Comparison of ENCODE assay signal across 8 mouse cellular contexts in genomic region chr6:30304399-30304917, GRCm38 (mm10). TPM values are rescaled to one million over a fixed set of nuclear protein-coding genes. Genes with fewer than 3 reads are reported as not detected.
DNase-seq lines count a peak whose midpoint lies in the region; ATAC-seq and TF ChIP-seq lines count a peak whose summit lies in the region.

Ube2h (minus strand) TSS chr6:30304539.

- DNase-seq in MEL (ENCODE audit: low read depth, low spot score), result peak; percentile 97
- peak; percentile 99 to 100 for DNase-seq in cerebellum, adult 2 months
- peak; percentile 96 for DNase-seq in forelimb bud, embryonic 11.5 days (ENCODE audit: low read depth, low spot score)
- peak; percentile 97 for DNase-seq in layer of hippocampus, adult 9-10 months (ENCODE audit: low spot score)
- peak; percentile 100 for DNase-seq in ovary, postnatal 10 days (ENCODE audit: low spot score)
- DNase-seq in thymus, postnatal 10 days (ENCODE audit: low spot score in 2 of 2), result peak; percentile 100

- H3K9ac ChIP-seq in MEL (ENCODE audit: control insufficient read depth, low read depth, low read length, poor library complexity, severe bottlenecking), result peak within 1 kb of the TSS; percentile 63
- H3K9ac ChIP-seq in lung, embryonic 16.5 days (ENCODE audit: low read length), result peak within 1 kb of the TSS; percentile 87

- peaks cover 2 to 17% of the 10 kb centered on the region in 2 experiments; a peak in 2 of 4 replicates for H3K4me1 ChIP-seq in MEL (ENCODE audit: control insufficient read depth in 1 of 2, insufficient read depth in 2 of 2, low read length in 2 of 2)
- peaks cover 5% of the 10 kb centered on the region; the same call in 1 of the 2 replicates for H3K4me1 ChIP-seq in cerebellum, adult 2 months (ENCODE audit: control insufficient read depth, insufficient read depth, low read length)
- peaks cover 37% of the 10 kb centered on the region for H3K4me1 ChIP-seq in lung, embryonic 16.5 days (replicated peaks; ENCODE audit: control insufficient read depth, insufficient read depth, low read length)

- no peaks in the 10 kb centered on the region for H3K79me2 ChIP-seq in MEL (ENCODE audit: control insufficient read depth, insufficient read depth, low read length, poor library complexity)

- peak; percentile 54 to 70; a peak in 3 of 4 replicates for TF ChIP-seq POLR2A in MEL (IDR thresholded peaks at IDR 0.05; ENCODE audit: control insufficient read depth in 1 of 2, insufficient read depth in 1 of 2, low read depth in 1 of 2, low read length in 2 of 2, poor library complexity in 1 of 2)
- TF ChIP-seq POLR2A in cerebellum, adult 2 months (IDR thresholded peaks at IDR 0.05; ENCODE audit: borderline replicate concordance, insufficient read depth, low read length), result peak; percentile 95

- peak within 1 kb of the TSS; percentile 58 to 89 for H3K4me3 ChIP-seq in MEL (ENCODE audit: control insufficient read depth in 1 of 2, insufficient read depth in 1 of 2, low read depth in 2 of 2, low read length in 2 of 2)
- peak within 1 kb of the TSS; percentile 69 for H3K4me3 ChIP-seq in cerebellum, adult 2 months (replicated peaks; ENCODE audit: insufficient read depth, low read depth, low read length)
- peak within 1 kb of the TSS; percentile 83 for H3K4me3 ChIP-seq in lung, embryonic 16.5 days (ENCODE audit: low read length)

- no peaks in the 10 kb centered on the region for H3K9me3 ChIP-seq in MEL (replicated peaks; ENCODE audit: insufficient read depth, low read length)
- H3K9me3 ChIP-seq in lung, embryonic 16.5 days (ENCODE audit: control insufficient read depth, low read length), result no peaks in the 10 kb centered on the region

- H3K36me3 ChIP-seq in MEL (ENCODE audit: control insufficient read depth in 1 of 2, insufficient read depth in 2 of 2, low read length in 2 of 2), result peaks cover 0 to 8% of the 10 kb centered on the region in 2 experiments; a peak in 2 of 4 replicates
- H3K36me3 ChIP-seq in lung, embryonic 16.5 days (ENCODE audit: control insufficient read depth, insufficient read depth, low read length), result no peaks in the 10 kb centered on the region

- no peaks in the 10 kb centered on the region for H3K27me3 ChIP-seq in MEL (ENCODE audit: control insufficient read depth in 1 of 2, insufficient read depth in 2 of 2, low read length in 2 of 2)
- H3K27me3 ChIP-seq in cerebellum, adult 2 months (ENCODE audit: control insufficient read depth, insufficient read depth, low read length), result no peaks in the 10 kb centered on the region
- no peaks in the 10 kb centered on the region for H3K27me3 ChIP-seq in lung, embryonic 16.5 days (ENCODE audit: control insufficient read depth, insufficient read depth, low read depth, low read length)

- ATAC-seq in hematopoietic stem cell, adult 5-6 weeks (replicated peaks in 1 of 2; ENCODE audit: insufficient read depth in 1 of 2, low FRiP score in 2 of 2, low TSS enrichment in 1 of 2, low read depth in 1 of 2, poor library complexity in 2 of 2, severe bottlenecking in 2 of 2), result peak; percentile 90
- ATAC-seq in lung, embryonic 16.5 days (ENCODE audit: low read depth), result peak; percentile 95

- no peak for TF ChIP-seq RAD21 in MEL (IDR thresholded peaks at IDR 0.05; ENCODE audit: low read depth, low read length)

- H3K27ac ChIP-seq in MEL (ENCODE audit: control insufficient read depth, low read depth, low read length), result 0 out of 2 replicates have a peak within 1 kb of the TSS, but pooled peaks have one; percentile 24
- peak within 1 kb of the TSS; percentile 51 for H3K27ac ChIP-seq in cerebellum, adult 2 months (ENCODE audit: insufficient read depth, low read length)
- peak within 1 kb of the TSS; percentile 89 for H3K27ac ChIP-seq in lung, embryonic 16.5 days (ENCODE audit: low read length)

- WGBS in cerebellum, adult 2 months, result 1% methylated on average over 33 of the region's 33 CpGs
- WGBS in lung, embryonic 16.5 days, result under 1% methylated on average over 25 of the region's 33 CpGs

- TF ChIP-seq EP300 in MEL (IDR thresholded peaks at IDR 0.05; ENCODE audit: low read depth in 1 of 2, low read length in 2 of 2), result no peak

- no peak for TF ChIP-seq CTCF in MEL (IDR thresholded peaks at IDR 0.05 in 2 of 3, conservative IDR thresholded peaks at IDR 0.05 in 1 of 3; ENCODE audit: control insufficient read depth in 1 of 3, insufficient read depth in 1 of 3, low read depth in 2 of 3, low read length in 3 of 3, poor library complexity in 1 of 3, severe bottlenecking in 1 of 3)
- no peak for TF ChIP-seq CTCF in cerebellum, adult 2 months (IDR thresholded peaks at IDR 0.05; ENCODE audit: borderline replicate concordance, insufficient read depth, low read depth, low read length)

- peak within 1 kb of the TSS; percentile 69 for H3K4me2 ChIP-seq in lung, embryonic 16.5 days (ENCODE audit: low read depth, low read length)

TF ChIP-seq in MEL, 35 proteins besides CTCF, POLR2A, EP300 and RAD21:
- TF ChIP-seq JUND (IDR thresholded peaks at IDR 0.05; ENCODE audit: low read depth, low read length) (no peak), ZNF384 (IDR thresholded peaks at IDR 0.05; ENCODE audit: low read depth, low read length) (no peak), E2F4 (IDR thresholded peaks at IDR 0.05; ENCODE audit: borderline replicate concordance, low read depth, low read length) (no peak), TBP (IDR thresholded peaks at IDR 0.05; ENCODE audit: low read depth, low read length) (0 out of 2 replicates have a peak, but pooled peaks have one; percentile 37), USF1 (IDR thresholded peaks at IDR 0.05; ENCODE audit: low read depth, low read length) (no peak), MXI1 (IDR thresholded peaks at IDR 0.05; ENCODE audit: low read depth, low read length) (peak; percentile 71), NELFE (IDR thresholded peaks at IDR 0.05; ENCODE audit: low read depth, low read length) (peak; percentile 70), POLR2AphosphoS5 (IDR thresholded peaks at IDR 0.05; ENCODE audit: borderline replicate concordance, low read depth, low read length) (no peak), MAZ (IDR thresholded peaks at IDR 0.05; ENCODE audit: low read depth, low read length) (peak; percentile 58; the same call in 1 of the 2 replicates), TAL1 (IDR thresholded peaks at IDR 0.05; ENCODE audit: low read length) (no peak), GABPA (IDR thresholded peaks at IDR 0.05; ENCODE audit: low read depth, low read length) (no peak), POLR2AphosphoS2 (IDR thresholded peaks at IDR 0.05; ENCODE audit: low read length) (peak; percentile 59; the same call in 1 of the 2 replicates), KAT2A (conservative IDR thresholded peaks at IDR 0.05; ENCODE audit: low read depth, low read length) (peak; percentile 74; the same call in 1 of the 2 replicates), ZKSCAN1 (IDR thresholded peaks at IDR 0.05; ENCODE audit: low read depth, low read length) (no peak), ZC3H11A (IDR thresholded peaks at IDR 0.05; ENCODE audit: low read depth, low read length) (no peak), GATA1 (IDR thresholded peaks at IDR 0.05; ENCODE audit: low read depth, low read length) (no peak), CHD2 (IDR thresholded peaks at IDR 0.05; ENCODE audit: low read length) (peak; percentile 68), UBTF (IDR thresholded peaks at IDR 0.05; ENCODE audit: borderline replicate concordance, insufficient read depth, low read depth, low read length) (no peak), ELF1 (IDR thresholded peaks at IDR 0.05; ENCODE audit: low read depth, low read length) (no peak), MEF2A (IDR thresholded peaks at IDR 0.05; ENCODE audit: extremely low read depth, insufficient replicate concordance, low read depth, low read length, poor library complexity, severe bottlenecking) (no peak), HCFC1 (IDR thresholded peaks at IDR 0.05; ENCODE audit: low read depth, low read length) (peak; percentile 97), ZMIZ1 (IDR thresholded peaks at IDR 0.05; ENCODE audit: low read depth, low read length) (peak; percentile 31; the same call in 1 of the 2 replicates), BHLHE40 (IDR thresholded peaks at IDR 0.05; ENCODE audit: borderline replicate concordance, low read depth, low read length) (no peak), MYB (IDR thresholded peaks at IDR 0.05; ENCODE audit: low read depth, low read length) (no peak), NRF1 (IDR thresholded peaks at IDR 0.05; ENCODE audit: insufficient read depth, low read depth, low read length, poor library complexity, severe bottlenecking) (0 out of 2 replicates have a peak, but pooled peaks have one; percentile 13), RCOR1 (IDR thresholded peaks at IDR 0.05; ENCODE audit: low read depth, low read length) (no peak), SIN3A (IDR thresholded peaks at IDR 0.05; ENCODE audit: low read length) (peak; percentile 72), TCF12 (IDR thresholded peaks at IDR 0.05; ENCODE audit: low read depth, low read length) (peak; percentile 49; the same call in 1 of the 2 replicates), SMC3 (IDR thresholded peaks at IDR 0.05; ENCODE audit: low read depth, low read length) (no peak), USF2 (IDR thresholded peaks at IDR 0.05; ENCODE audit: borderline replicate concordance in 1 of 2, insufficient read depth in 1 of 2, low read depth in 1 of 2, low read length in 2 of 2) (no peak), CHD1 (IDR thresholded peaks at IDR 0.05; ENCODE audit: low read depth, low read length) (no peak), MYC (IDR thresholded peaks at IDR 0.05; ENCODE audit: low read depth, low read length) (0 out of 2 replicates have a peak, but pooled peaks have one; percentile 54), MAFK (IDR thresholded peaks at IDR 0.05; ENCODE audit: borderline replicate concordance, low read depth, low read length) (no peak), ETS1 (IDR thresholded peaks at IDR 0.05; ENCODE audit: low read depth, low read length) (peak; percentile 82), MAX (IDR thresholded peaks at IDR 0.05; ENCODE audit: low read length) (0 out of 2 replicates have a peak, but pooled peaks have one; percentile 6)
TF ChIP-seq in MEL: peak in this region for 15.

RNA-seq across cellular contexts. Expression of gene Ube2h, which starts in this region (rescaled TPM):
- 4.0 and 4.2 TPM in 2 replicates for total RNA-seq in MEL (2012; rRNA removed)
- polyA plus RNA-seq in MEL (2012; ENCODE audit: insufficient read depth in 1 of 2, insufficient read length in 2 of 2, low read depth in 1 of 2, low replicate concordance in 2 of 2, missing spikeins in 1 of 2), result 1 to 10 TPM in 1 of 2 experiments, not detected in 1; 7.4 TPM
- 78.4 and 78.9 TPM in 2 replicates for polyA plus RNA-seq in cerebellum, adult 2 months (2012; rRNA removed)
- 20.3 and 25.7 TPM in 2 replicates for total RNA-seq in hematopoietic stem cell, adult 5-6 weeks (2017)
- polyA plus RNA-seq in lung, embryonic 16.5 days (2015; fragmentation: Nextera tagmentation; extraction: Ambion mirVana), result 40.6 and 42.5 TPM in 2 replicates

Comparison
In these comparisons a context has a peak if more than half of its experiments do, and no peak if none do; other contexts are left out.
1. Peak in every context shown above with its lines: DNase-seq, ATAC-seq, H3K4me3 ChIP-seq and H3K27ac ChIP-seq.
2. H3K27ac ChIP-seq: peak in every context shown above with its lines; median percentile 89 in lung, embryonic 16.5 days; 51 in cerebellum, adult 2 months; 24 in MEL.